In the genomic region with DNA sequence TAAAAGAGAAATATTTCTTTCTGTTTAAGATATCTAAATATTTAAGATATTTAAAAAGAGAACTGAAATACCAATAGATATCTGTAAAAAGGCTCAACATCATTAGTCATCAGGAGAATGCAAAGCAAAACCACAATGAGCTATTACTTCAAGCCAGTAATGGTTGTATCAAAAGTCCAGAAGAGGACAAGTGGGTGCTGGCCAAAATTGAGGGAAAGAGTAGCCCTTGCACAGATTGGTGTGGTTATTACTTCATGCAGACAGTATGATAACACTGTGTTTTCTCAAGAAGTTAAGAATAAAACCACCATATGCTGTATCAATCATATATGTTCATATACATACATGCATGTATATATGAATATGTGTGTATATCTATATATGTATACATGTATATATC, we compare ENCODE assay signal across 13 mouse cellular contexts.
"Had no signal": no experiment of that assay in that cellular context is flagged by ENCODE, and none has a peak within 500 bp of the region (broad histone marks: within the 10 kb centered on the region; RNA-seq: fewer than 3 reads in every experiment).

No protein-coding gene starts in this region.

- H3K27me3 ChIP-seq: midbrain, embryonic 12.5 days; neural tube, embryonic 12.5 days; stomach, embryonic 15.5 days had no signal

- H3K36me3 ChIP-seq: midbrain, embryonic 10.5 days; midbrain, embryonic 12.5 days; neural tube, embryonic 12.5 days; stomach, embryonic 15.5 days had no signal

- H3K4me3 ChIP-seq: midbrain, embryonic 10.5 days; midbrain, embryonic 12.5 days; neural tube, embryonic 12.5 days; stomach, embryonic 15.5 days had no signal

- H3K4me2 ChIP-seq: lung, embryonic 14.5 days; midbrain, embryonic 12.5 days; neural tube, embryonic 12.5 days; stomach, embryonic 15.5 days had no signal

- DNase-seq: lung, adult 18-20 months; lung, embryonic 14.5 days; lung, postnatal 10 days; lung, postnatal 4 days; midbrain, embryonic 14.5 days; right cerebral cortex, postnatal 14 days; thymus, adult 2 months; thymus, postnatal 25 days; thymus, postnatal 4 days had no signal
